Mouse (Mus musculus): ENCODE data around the gene Flt1.

GRCm38 (mm10) chr5:147641452-147641851 is 84.4 kb downstream of the Flt1 start:
- TF ChIP-seq POLR2A (IDR thresholded peaks at IDR 0.05; ENCODE audit: insufficient read depth, low read length) (no peak), EP300 (IDR thresholded peaks at IDR 0.05; ENCODE audit: insufficient read depth, low read depth, low read length) (no peak), CTCF (IDR thresholded peaks at IDR 0.05; ENCODE audit: low read depth, low read length) (no peak)
